Mouse (Mus musculus) ES-Bruce4 (cell line): ENCODE measurements around the gene Pex6. TPM values are rescaled to one million over a fixed set of nuclear protein-coding genes. Genes with fewer than 3 reads are reported as not detected.

Experiments used
- H3K27ac ChIP-seq: 2 replicates; pipeline ENCODE4 v1.5.1; 2012; ENCODE audit warnings: low read length, inconsistent platforms; ENCODE audit not compliant: insufficient read depth
- H3K27me3 ChIP-seq: 2 replicates; pipeline ENCODE4 v1.6.1; 2012; ENCODE audit warnings: mild to moderate bottlenecking, low read length, inconsistent platforms; ENCODE audit not compliant: control insufficient read depth, poor library complexity, insufficient read depth, severe bottlenecking
- H3K36me3 ChIP-seq: 2 replicates; pipeline ENCODE4 v1.6.1; 2012; ENCODE audit warnings: inconsistent platforms, mild to moderate bottlenecking, low read length, moderate library complexity; ENCODE audit not compliant: control insufficient read depth, poor library complexity, insufficient read depth, severe bottlenecking
- H3K4me1 ChIP-seq: one replicate; pipeline ENCODE4 v1.8.1; 2011; ENCODE audit warnings: low read length; ENCODE audit not compliant: control insufficient read depth, insufficient read depth
- H3K4me3 ChIP-seq: 2 replicates; pipeline ENCODE4 v1.5.1; 2011; ENCODE audit warnings: low read depth, mild to moderate bottlenecking, low read length
- H3K9ac ChIP-seq: 2 replicates; pipeline ENCODE4 v1.6.1; 2012; ENCODE audit warnings: low read depth, mild to moderate bottlenecking, inconsistent platforms; ENCODE audit not compliant: poor library complexity, severe bottlenecking
- H3K9me3 ChIP-seq: replicated peaks from 2 replicates; pipeline ENCODE4 v1.6.1; 2012; ENCODE audit warnings: mild to moderate bottlenecking, low read length, inconsistent platforms; ENCODE audit not compliant: control insufficient read depth, poor library complexity, insufficient read depth, severe bottlenecking
- CTCF ChIP-seq: IDR thresholded peaks from one replicate; pipeline ENCODE4 v1.8.1; 2011; ENCODE audit warnings: low read depth, low read length
- EP300 ChIP-seq: IDR thresholded peaks from 2 replicates; pipeline ENCODE4 v1.6.1; 2011; ENCODE audit warnings: low read depth, low read length; ENCODE audit not compliant: insufficient read depth
- POLR2A ChIP-seq: IDR thresholded peaks from one replicate; pipeline ENCODE4 v1.8.1; 2011; ENCODE audit warnings: low read length; ENCODE audit not compliant: insufficient read depth
- polyA plus RNA-seq: library from polyadenylated mRNA; stranded (reverse); fragments of >200 nt; gene quantifications from 2 replicates; pipeline ENCODE4 v1.2.4, GENCODE M21; 2011; ENCODE audit warnings: low read depth; ENCODE audit not compliant: missing spikeins, insufficient read depth, insufficient read length

Gene Pex6
- polyA plus RNA-seq, 1 experiment: 13.4 TPM

- peak overlapping the region; percentile 89 for H3K4me3 ChIP-seq
- H3K27me3 ChIP-seq: no peaks in the 10 kb centered on the region
- no peak for TF ChIP-seq EP300
- TF ChIP-seq POLR2A: peak; percentile 26
- TF ChIP-seq CTCF: peak; percentile 17
- peak overlapping the region; percentile 61 for H3K27ac ChIP-seq
- peak overlapping the region; percentile 81 for H3K9ac ChIP-seq
- H3K4me1 ChIP-seq: no peaks in the 10 kb centered on the region
- no peaks in the 10 kb centered on the region for H3K9me3 ChIP-seq
- peaks cover 36% of the 10 kb centered on the region for H3K36me3 ChIP-seq
Observed at GRCm38 (mm10) chr17:46773278-46774130, 62.2 kb downstream of the Pex6 start.

GRCm38 (mm10) chr17:46774131-46774472 is 62.8 kb downstream of the Pex6 start:
- H3K9me3 ChIP-seq: no peaks in the 10 kb centered on the region
- peaks cover 42% of the 10 kb centered on the region for H3K36me3 ChIP-seq
- TF ChIP-seq POLR2A (no peak), EP300 (no peak), CTCF (no peak)
- H3K27ac ChIP-seq: peak overlapping the region; percentile 61
- peak overlapping the region; percentile 81 for H3K9ac ChIP-seq
- H3K27me3 ChIP-seq: no peaks in the 10 kb centered on the region
- no peaks in the 10 kb centered on the region for H3K4me1 ChIP-seq
- no peak overlapping the region for H3K4me3 ChIP-seq

DNA sequence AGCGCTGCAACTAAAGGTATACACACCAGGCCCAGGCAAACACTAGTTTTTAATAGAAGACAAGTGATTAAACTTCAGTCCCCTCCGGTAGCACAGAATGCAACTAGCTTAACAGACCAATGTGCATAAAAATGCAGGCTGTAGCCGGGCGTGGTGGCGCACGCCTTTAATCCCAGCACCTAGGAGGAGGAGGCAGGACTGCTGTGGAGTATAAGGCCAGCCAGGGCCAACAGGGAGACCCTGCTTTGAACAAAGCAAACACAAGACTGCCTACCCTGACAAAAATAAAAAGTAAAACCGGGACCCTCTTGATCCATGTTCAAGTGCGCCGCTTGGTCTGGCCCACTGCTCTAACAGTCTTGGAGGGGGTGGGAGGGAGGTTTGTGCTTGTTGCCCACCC is 63.8 kb downstream of the Pex6 start:
- Histone ChIP-seq H3K9me3 (no peaks in the 10 kb centered on the region), H3K27me3 (no peaks in the 10 kb centered on the region), H3K4me1 (peaks cover 2% of the 10 kb centered on the region), H3K27ac (peak overlapping the region; percentile 61), H3K4me3 (no peak overlapping the region), H3K9ac (no peak overlapping the region), H3K36me3 (peaks cover 50% of the 10 kb centered on the region)
- TF ChIP-seq EP300: no peak
- no peak for TF ChIP-seq CTCF
- no peak for TF ChIP-seq POLR2A

Other genes starting within 250 kb of the Pex6 start
- 0.90 and 1.3 TPM in 2 replicates for gene Ttbk1, start 223.8 kb upstream of the Pex6 start, polyA plus RNA-seq
- gene Dnph1, start 214.8 kb upstream of the Pex6 start, polyA plus RNA-seq: 21.8 and 24.1 TPM in 2 replicates
- 4.4 and 6.2 TPM in 2 replicates for gene Cul9, start 165.1 kb upstream of the Pex6 start, polyA plus RNA-seq
- 40.5 and 42.0 TPM in 2 replicates for gene Srf, start 155.3 kb upstream of the Pex6 start, polyA plus RNA-seq
- 110 and 113 TPM in 2 replicates for gene Ptk7, start 82.0 kb upstream of the Pex6 start, polyA plus RNA-seq
- gene Klc4, start 65.4 kb upstream of the Pex6 start, polyA plus RNA-seq: 10.1 TPM in 2 replicates
- gene Mrpl2, start 65.2 kb upstream of the Pex6 start, polyA plus RNA-seq: 65.8 and 70.9 TPM in 2 replicates
- gene Cul7, start 61.1 kb upstream of the Pex6 start, polyA plus RNA-seq: 67.1 and 74.8 TPM in 2 replicates
- 48.5 and 60.2 TPM in 2 replicates for gene Rrp36, start 37.1 kb upstream of the Pex6 start, polyA plus RNA-seq
- gene Mea1, start 32.7 kb upstream of the Pex6 start, polyA plus RNA-seq: 142 and 147 TPM in 2 replicates
- gene Klhdc3, start 30.5 kb upstream of the Pex6 start, polyA plus RNA-seq: 90.3 and 97.7 TPM in 2 replicates
- gene Ppp2r5d, start 6.4 kb upstream of the Pex6 start, polyA plus RNA-seq: 97.3 and 99.4 TPM in 2 replicates
- 3.9 and 4.1 TPM in 2 replicates for gene Gnmt, start 17.7 kb downstream of the Pex6 start, polyA plus RNA-seq
- 31.2 and 37.2 TPM in 2 replicates for gene Cnpy3, start 40.8 kb downstream of the Pex6 start, polyA plus RNA-seq
- 1.1 and 1.7 TPM in 2 replicates for gene Ptcra, start 52.2 kb downstream of the Pex6 start, polyA plus RNA-seq
- 6.7 and 7.2 TPM in 2 replicates for gene 2310039H08Rik, start 61.2 kb downstream of the Pex6 start, polyA plus RNA-seq
- gene Rpl7l1, start 71.2 kb downstream of the Pex6 start, polyA plus RNA-seq: 167 and 196 TPM in 2 replicates
- 24.2 and 26.7 TPM in 2 replicates for gene Bicral, start 147.0 kb downstream of the Pex6 start, polyA plus RNA-seq
- 10.6 and 10.8 TPM in 2 replicates for gene Tbcc, start 179.2 kb downstream of the Pex6 start, polyA plus RNA-seq
- not detected in 2 replicates for gene Prph2, start 199.0 kb downstream of the Pex6 start, polyA plus RNA-seq